Mouse (Mus musculus): ENCODE measurements around the gene Cygb.

DNA sequence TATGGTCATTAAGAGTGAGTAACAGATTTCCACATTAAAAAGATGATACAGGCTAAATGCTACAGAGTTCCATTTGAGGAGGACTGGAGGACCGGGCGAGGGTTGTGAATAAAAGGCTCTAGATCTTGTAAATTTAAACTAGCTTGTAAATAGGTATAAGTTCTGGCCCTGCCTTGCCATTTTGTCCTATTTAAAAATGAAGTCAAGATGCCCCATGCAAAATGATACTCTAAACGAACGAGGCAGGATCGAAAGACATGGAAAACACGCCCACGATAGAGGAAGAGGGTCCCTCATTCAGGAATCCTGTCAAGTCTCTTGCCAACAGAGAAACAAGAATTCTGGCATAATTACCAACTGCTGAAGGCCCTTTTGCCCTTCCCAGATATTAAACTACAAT lies 16.3 kb upstream of the Cygb start:
- TF ChIP-seq CTCF (IDR thresholded peaks at IDR 0.05; ENCODE audit: control insufficient read depth, insufficient read depth, low read length) (no peak), POLR2A (IDR thresholded peaks at IDR 0.05; ENCODE audit: borderline replicate concordance, control insufficient read depth, low read depth, low read length) (no peak)

Measured in bone marrow, adult 2 months (tissue).